Mouse (Mus musculus): ENCODE data around the gene Cdc37. TPM values are rescaled to one million over a fixed set of nuclear protein-coding genes. Genes with fewer than 3 reads are reported as not detected.

Gene Cdc37
- polyA plus RNA-seq, 1 experiment = 150 TPM

DNA sequence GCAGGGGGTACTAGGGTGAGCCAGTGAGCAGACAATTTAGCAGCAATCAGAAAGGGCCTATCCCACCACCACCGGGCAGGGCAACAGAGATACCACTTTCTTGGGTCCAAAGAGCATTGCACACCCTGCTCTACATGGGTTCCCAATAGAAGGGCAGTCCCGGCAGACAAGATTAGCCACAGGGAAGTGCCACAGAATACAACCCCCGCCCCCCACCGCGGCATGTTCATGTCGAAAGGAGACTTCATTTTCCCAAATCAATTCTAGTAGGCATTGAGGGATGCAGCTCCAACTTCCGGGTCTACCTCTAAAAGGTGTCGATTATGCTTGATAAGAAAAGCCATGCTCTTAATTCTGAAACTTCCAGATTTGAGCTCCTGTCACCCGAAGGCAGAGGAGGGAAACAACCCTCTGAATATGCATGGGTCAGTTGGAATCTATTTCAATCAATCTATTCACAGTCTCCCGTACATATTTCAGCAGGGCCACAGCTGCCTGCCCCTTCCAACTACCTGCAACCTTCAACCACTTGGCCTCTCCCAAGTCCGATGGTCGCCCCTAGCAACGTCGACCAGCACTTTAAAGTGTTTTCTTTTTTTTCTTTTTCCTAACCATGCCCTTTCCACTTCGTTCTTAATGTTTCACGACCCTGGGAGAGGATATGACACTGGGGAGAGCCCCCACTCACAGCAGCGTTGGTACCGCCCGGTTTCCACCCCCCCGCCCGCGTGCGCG lies 58.6 kb downstream of the Cdc37 start:
- TF ChIP-seq FLI1 (IDR thresholded peaks at IDR 0.05; ENCODE audit: low read length) = no peak
- TF ChIP-seq GATA1 (IDR thresholded peaks at IDR 0.05; ENCODE audit: borderline replicate concordance, low read length) = no peak
- peaks cover 61% of the 10 kb centered on the region for H3K4me1 ChIP-seq
- H3K27me3 ChIP-seq (replicated peaks) = no peaks in the 10 kb centered on the region
- H3K36me3 ChIP-seq (replicated peaks; ENCODE audit: low read length) = peaks cover 57% of the 10 kb centered on the region
- H3K9me3 ChIP-seq = no peaks in the 10 kb centered on the region
- H3K4me3 ChIP-seq (replicated peaks) = peak overlapping the region; percentile 94

DNA sequence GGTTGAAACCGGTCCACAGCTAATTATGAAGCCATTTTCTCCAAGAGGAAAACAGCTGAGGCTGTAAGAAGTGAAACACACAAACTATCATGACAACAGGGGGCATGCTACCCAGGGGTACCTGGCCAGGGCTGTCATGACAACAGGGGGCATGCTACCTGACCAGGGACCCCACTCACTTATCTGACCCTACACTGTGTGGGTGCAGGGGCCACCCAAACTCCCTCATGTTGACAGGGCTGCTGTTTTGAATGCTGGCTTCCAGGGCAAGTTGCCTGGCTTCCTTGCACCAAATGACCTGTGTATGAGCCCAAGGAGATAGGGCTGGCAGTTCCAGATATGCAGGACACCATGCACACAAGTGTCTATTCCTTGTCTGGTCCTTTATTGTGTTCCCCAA lies 59.2 kb downstream of the Cdc37 start:
- H3K36me3 ChIP-seq (replicated peaks; ENCODE audit: low read length) = peaks cover 63% of the 10 kb centered on the region
- TF ChIP-seq FLI1 (IDR thresholded peaks at IDR 0.05; ENCODE audit: low read length) (no peak), GATA1 (IDR thresholded peaks at IDR 0.05; ENCODE audit: borderline replicate concordance, low read length) (no peak)

DNA sequence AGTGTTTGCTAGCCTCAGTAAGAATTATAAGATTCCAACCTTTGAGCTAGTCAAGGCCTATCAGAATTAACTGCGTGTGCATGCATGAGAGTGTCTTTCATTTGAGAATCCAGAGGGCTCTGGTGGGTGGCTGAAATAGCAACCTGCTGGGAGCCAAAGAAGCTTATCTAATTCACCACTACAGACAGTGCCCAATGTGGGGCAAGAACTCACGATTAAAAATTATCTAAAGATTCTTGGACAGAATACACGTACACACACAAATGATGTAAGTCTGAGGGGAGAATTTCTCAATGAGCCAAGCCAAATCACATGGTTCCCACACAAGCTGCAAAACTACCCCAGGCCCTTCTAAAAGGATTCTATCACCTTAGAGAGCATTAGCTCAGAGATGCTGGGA lies 66.5 kb downstream of the Cdc37 start:
- no peak overlapping the region for H3K4me3 ChIP-seq (replicated peaks)
- no peaks in the 10 kb centered on the region for H3K9me3 ChIP-seq
- H3K27me3 ChIP-seq (replicated peaks) = no peaks in the 10 kb centered on the region
- no peak for TF ChIP-seq GATA1 (IDR thresholded peaks at IDR 0.05; ENCODE audit: borderline replicate concordance, low read length)
- TF ChIP-seq FLI1 (IDR thresholded peaks at IDR 0.05; ENCODE audit: low read length) = no peak
- H3K4me1 ChIP-seq = peaks cover 32% of the 10 kb centered on the region
- peaks cover 98% of the 10 kb centered on the region for H3K36me3 ChIP-seq (replicated peaks; ENCODE audit: low read length)

More for the DNA sequence above, 59.2 kb downstream of the Cdc37 start:
- Histone ChIP-seq H3K4me3 (replicated peaks) (peak overlapping the region; percentile 94), H3K9me3 (no peaks in the 10 kb centered on the region), H3K4me1 (peaks cover 67% of the 10 kb centered on the region), H3K27me3 (replicated peaks) (no peaks in the 10 kb centered on the region)

Other genes with a start within 250 kb of the Cdc37 start
- 31.3 and 39.8 TPM in 2 replicates for gene Dnmt1, start 190.1 kb downstream of the Cdc37 start, polyA plus RNA-seq (2012; ENCODE audit: insufficient read depth, low replicate concordance)
- 4.0 and 8.4 TPM in 2 replicates for gene S1pr2, start 173.2 kb downstream of the Cdc37 start, polyA plus RNA-seq (2012; ENCODE audit: insufficient read depth, low replicate concordance)
- 62.4 and 63.4 TPM in 2 replicates for gene Mrpl4, start 147.2 kb downstream of the Cdc37 start, polyA plus RNA-seq (2012; ENCODE audit: insufficient read depth, low replicate concordance)
- 8.8 and 10.8 TPM in 2 replicates for gene Icam1, start 134.0 kb downstream of the Cdc37 start, polyA plus RNA-seq (2012; ENCODE audit: insufficient read depth, low replicate concordance)
- 5.3 and 7.9 TPM in 2 replicates for gene Icam4, start 120.6 kb downstream of the Cdc37 start, polyA plus RNA-seq (2012; ENCODE audit: insufficient read depth, low replicate concordance)
- gene Icam5, start 117.9 kb downstream of the Cdc37 start, polyA plus RNA-seq (2012; ENCODE audit: insufficient read depth, low replicate concordance) = 3.0 and 9.9 TPM in 2 replicates
- gene Zglp1, start 82.9 kb downstream of the Cdc37 start, polyA plus RNA-seq (2012; ENCODE audit: insufficient read depth, low replicate concordance) = 3.6 TPM in 1 of 2 replicates, not detected in the other
- 0.45 TPM in 1 of 2 replicates, not detected in the other for gene Gm49373, start 76.9 kb downstream of the Cdc37 start, polyA plus RNA-seq (2012; ENCODE audit: insufficient read depth, low replicate concordance)
- 3.3 and 26.9 TPM in 2 replicates for gene Fdx1l, start 76.4 kb downstream of the Cdc37 start, polyA plus RNA-seq (2012; ENCODE audit: insufficient read depth, low replicate concordance)
- 128 and 518 TPM in 2 replicates for gene Gm38431, start 58.0 kb downstream of the Cdc37 start, polyA plus RNA-seq (2012; ENCODE audit: insufficient read depth, low replicate concordance)
- 51.7 TPM in 1 of 2 replicates, not detected in the other for gene Raver1, start 58.0 kb downstream of the Cdc37 start, polyA plus RNA-seq (2012; ENCODE audit: insufficient read depth, low replicate concordance)
- 15.5 and 17.9 TPM in 2 replicates for gene Tyk2, start 18.7 kb downstream of the Cdc37 start, polyA plus RNA-seq (2012; ENCODE audit: insufficient read depth, low replicate concordance)
- gene Pde4a, start 15.7 kb upstream of the Cdc37 start, polyA plus RNA-seq (2012; ENCODE audit: insufficient read depth, low replicate concordance) = 8.2 and 26.2 TPM in 2 replicates
- 47.4 and 49.4 TPM in 2 replicates for gene Keap1, start 89.4 kb upstream of the Cdc37 start, polyA plus RNA-seq (2012; ENCODE audit: insufficient read depth, low replicate concordance)
- gene S1pr5, start 98.5 kb upstream of the Cdc37 start, polyA plus RNA-seq (2012; ENCODE audit: insufficient read depth, low replicate concordance) = not detected in 2 replicates
- 53.1 and 67.2 TPM in 2 replicates for gene Atg4d, start 115.3 kb upstream of the Cdc37 start, polyA plus RNA-seq (2012; ENCODE audit: insufficient read depth, low replicate concordance)
- 32.6 and 47.4 TPM in 2 replicates for gene Kri1, start 138.0 kb upstream of the Cdc37 start, polyA plus RNA-seq (2012; ENCODE audit: insufficient read depth, low replicate concordance)
- 94.7 and 248 TPM in 2 replicates for gene Cdkn2d, start 141.4 kb upstream of the Cdc37 start, polyA plus RNA-seq (2012; ENCODE audit: insufficient read depth, low replicate concordance)
- gene Ap1m2, start 162.4 kb upstream of the Cdc37 start, polyA plus RNA-seq (2012; ENCODE audit: insufficient read depth, low replicate concordance) = not detected in 2 replicates
- gene Slc44a2, start 170.7 kb upstream of the Cdc37 start, polyA plus RNA-seq (2012; ENCODE audit: insufficient read depth, low replicate concordance) = 46.8 and 61.6 TPM in 2 replicates
- gene Ilf3, start 217.9 kb upstream of the Cdc37 start, polyA plus RNA-seq (2012; ENCODE audit: insufficient read depth, low replicate concordance) = 55.5 and 62.9 TPM in 2 replicates

All from megakaryocyte, embryonic 14.5 days (primary cell).